Mouse (Mus musculus): ENCODE data around the gene Akt1s1.

DNA sequence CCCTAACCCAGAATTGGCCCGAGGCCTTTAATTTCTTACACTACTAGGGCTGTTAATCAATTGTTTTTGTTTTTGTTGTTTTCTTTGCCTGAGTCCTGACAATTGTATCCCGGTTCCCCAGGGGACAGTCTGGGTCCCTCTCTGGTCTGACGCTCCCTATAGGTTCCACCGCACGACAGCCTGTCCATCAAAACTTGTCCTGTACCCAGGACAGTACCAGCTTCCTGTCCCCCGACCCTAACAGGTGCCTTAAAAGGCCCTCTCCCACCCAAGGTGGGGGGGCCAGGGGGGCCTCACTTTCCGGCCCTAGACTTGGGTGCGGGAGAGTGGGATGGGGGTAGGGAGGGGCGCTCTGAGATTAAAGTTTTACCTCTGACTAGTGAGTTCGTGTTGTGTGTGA is 6.2 kb downstream of the Akt1s1 start:
- no peak for TF ChIP-seq CTCF (IDR thresholded peaks at IDR 0.05)
- no peak for TF ChIP-seq EP300 (IDR thresholded peaks at IDR 0.05)

All from lung, postnatal 0 days (tissue).